Mouse (Mus musculus) hindlimb bud, embryonic 11.5 days (tissue): ENCODE data around the gene Eif4g3.

Experiments used
- DNase-seq: peaks from one replicate; pipeline ENCODE4 v3.0.0-alpha.2; 2012; ENCODE audit warnings: low read depth, low spot score; ENCODE audit errors: extremely low spot score

Eif4g3 gene

DNA sequence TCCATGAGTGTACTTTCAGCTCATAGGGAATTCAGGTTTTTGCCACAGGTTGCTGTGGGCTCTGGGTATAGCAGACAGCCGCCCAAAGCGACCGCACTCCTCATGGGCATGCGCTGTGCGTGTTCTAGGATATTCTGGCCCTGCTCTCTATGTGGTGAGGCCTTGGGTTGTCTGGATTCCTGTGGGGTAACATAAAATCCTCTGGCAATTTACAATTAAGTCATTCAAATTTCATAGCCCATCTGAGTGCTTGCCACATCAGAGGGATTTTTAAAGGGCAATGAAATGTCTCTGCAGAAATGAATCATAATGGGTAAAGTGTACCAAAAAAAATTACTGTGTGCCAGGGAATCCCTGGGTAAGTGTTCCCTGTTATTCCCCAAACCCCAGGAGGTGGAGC is 3.4 kb upstream of the Eif4g3 start:
- DNase-seq: no peak

DNA sequence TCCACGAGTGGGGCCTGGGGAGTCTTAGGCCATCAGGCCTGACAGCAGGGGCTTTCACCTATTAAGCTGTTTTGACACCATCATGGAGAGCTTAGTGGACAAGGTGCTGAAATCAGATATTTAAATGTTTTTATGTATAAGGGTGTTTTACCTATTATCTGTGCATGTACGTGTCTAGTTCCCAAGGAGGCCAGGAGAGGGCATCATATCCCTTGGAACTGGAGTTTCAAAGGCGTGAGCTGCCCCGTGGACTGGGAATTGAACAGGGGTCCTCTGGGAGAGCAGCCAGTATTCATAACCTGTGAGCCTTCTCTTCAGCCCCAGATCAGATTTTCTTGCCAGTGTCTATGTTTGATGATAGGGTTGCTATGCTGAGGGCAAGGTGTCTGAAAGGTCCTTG is 2.4 kb upstream of the Eif4g3 start:
- no peak for DNase-seq

DNA sequence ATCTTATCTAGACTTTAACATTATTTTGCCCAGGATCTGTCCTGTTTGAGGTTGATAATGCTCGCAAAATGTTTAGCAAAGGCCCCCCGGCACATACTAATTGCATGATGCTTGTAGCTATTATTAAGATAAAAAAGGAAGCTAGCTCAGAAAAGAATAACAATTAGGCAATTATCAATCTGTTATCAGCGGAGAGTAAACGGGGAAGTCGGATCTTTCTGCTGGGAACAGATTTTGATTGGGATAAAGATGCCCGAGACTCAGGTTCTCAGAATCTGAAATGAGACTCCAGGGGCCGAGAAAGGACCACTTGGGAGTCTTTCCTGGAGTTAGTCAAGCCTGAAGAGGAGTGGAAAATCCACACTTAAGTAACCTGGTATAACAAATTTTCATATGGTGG is 1.6 kb upstream of the Eif4g3 start:
- DNase-seq: no peak

DNA sequence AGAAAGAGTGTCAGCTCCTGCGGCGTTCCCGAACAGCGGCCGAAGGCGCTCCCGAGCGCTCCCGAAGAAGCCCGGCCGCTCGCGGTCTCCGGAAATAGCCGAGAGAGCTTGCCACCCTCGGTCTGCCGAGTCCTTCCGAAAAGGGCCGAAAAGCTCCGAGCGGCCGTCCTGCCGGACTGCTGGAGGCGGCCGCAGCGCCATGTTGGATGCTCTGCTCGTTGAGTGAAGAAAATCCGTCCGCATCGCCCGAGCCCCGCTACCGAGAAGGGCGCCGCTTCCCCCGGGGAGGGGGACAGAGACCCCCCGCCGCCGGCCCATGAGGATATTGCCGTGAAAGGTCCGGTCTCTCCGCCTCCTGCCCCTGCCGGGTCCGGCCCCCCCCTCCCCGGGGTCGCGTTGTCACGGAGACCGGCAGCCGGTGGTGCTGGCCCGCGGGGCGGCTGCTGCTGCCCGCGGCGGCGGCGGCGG is 503 bp downstream of the Eif4g3 start:
- peak; percentile 81 for DNase-seq

DNA sequence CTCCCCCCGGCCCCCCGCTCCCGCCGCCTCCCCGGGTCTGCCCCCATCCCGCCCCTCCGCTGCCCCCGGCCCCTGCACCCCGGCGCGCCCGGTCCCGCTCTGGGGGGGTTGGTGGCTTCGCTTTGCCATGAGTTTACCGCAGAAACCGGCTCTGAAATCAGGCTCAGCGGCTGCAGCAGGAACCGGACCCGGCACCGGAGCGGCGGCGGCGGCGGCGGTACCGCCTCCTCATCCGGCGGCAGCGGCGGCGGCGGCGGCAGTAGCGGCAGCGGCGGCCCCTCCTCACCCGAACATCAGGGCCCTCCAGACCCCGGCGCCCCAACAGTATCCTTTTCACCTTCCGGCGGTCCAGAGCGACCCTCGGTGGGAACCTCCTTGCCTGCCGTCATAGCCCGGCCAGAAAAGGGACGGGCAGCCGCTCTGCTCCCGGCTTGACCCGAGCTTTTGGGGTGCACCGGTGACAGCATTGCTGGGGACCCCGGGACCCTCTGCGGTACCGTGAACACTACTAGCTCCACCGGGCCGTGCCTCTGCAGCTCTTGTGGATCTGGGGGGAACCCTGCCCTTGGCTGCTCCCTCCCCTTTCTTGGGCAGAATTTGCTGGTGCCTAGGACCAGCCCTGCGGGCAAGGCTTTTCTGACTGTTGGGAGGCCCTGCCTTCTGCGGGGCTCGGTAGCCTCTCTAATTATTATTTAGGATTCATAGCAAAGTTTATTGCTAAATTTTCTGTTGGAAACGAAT is 1.2 kb downstream of the Eif4g3 start:
- DNase-seq: no peak

DNA sequence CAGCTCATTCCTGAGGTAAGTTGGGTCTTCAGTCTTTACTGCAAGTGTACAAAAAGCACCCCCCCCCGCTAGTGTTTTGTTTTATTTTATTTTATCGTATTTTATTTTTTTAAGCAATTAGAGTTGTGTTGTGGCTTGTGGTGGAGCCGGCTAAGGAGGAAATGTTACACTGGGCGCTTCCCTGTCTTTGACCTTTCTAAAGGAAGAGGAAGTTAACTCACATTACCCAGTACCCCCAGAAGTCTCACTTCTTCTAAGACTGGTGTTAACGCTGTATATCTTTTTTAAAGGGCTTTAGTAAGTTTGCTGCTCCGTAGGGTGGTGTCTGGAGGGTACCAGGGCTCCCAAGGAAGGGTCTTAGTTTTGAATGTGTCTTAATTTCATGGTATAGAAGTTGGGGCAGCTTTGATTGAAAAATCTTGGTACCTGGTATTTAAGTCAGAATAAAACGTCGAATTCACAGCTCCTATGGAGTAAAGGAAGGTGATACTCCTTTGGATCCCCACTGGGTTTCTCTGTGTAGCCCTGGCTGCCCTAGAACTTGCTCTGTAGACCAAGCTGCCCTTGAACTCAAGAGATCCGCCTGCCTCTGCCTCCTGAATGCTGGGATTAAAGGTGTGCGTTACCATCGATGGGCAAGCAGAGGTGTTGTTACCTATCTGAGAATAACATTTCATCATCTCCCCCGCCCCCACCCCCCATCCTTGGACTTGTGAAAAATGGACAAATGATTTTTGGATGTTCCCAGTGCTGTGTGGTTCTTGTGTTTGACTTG is 1.9 kb downstream of the Eif4g3 start:
- DNase-seq: no peak

DNA sequence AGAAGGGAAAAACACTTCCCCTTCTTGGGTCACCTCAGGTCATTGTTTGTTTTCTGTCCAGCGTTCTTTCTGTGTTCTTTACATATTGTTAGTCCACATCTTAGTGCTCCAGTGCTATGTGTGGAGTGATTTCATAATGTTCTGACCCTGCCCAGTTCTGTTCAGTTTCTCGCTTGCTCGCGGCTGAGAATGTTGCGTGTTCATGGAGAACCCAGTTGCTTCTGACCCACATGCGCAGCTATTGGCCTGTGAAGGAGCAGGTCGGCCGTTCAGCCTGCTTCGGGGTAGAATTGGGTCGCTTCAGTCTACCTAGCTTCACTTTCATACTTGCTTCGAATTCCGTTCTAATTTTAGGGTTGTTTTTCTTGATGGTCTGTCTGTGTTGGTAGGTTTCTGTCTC is 2.6 kb downstream of the Eif4g3 start:
- no peak for DNase-seq

DNA sequence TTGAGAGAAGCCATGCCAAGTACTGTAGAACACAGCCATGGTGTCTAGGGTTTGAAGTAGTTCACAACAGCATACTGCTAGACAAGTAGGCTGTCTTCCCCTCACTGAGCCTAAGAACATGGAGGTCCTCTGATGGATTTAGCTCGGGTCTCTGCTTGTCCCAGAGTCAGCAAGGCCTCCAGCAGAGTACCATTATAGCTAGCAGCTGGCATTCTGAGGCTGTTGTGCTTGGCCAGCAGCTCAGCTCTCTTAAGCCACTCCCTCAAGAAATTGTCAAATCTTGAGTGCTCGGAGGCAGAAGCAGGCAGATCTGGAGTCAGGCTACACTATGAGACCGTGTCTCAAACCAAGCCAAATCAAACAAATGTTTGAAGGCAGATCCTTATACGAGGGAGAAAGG is 5.4 kb downstream of the Eif4g3 start:
- DNase-seq: no peak

DNA sequence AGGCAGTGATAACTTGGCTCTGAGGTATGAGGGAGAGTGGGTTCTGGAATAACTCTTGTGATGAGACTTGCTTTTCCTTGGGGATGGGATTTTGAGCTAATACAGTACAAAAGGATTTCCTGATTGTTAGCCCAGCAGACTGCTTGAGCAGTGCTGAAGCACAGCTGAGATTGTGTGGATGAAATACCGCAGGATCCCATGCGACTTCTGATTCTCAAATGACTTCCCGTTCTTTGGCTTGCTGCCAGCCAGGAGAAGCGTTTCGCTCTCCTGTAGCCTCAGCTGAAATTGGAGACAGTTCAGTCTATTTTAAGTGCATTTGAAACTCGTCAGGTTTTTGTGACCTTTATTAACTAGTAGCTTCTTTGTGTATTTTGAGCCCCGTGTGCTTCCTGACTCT is 7.9 kb downstream of the Eif4g3 start:
- DNase-seq: no peak

DNA sequence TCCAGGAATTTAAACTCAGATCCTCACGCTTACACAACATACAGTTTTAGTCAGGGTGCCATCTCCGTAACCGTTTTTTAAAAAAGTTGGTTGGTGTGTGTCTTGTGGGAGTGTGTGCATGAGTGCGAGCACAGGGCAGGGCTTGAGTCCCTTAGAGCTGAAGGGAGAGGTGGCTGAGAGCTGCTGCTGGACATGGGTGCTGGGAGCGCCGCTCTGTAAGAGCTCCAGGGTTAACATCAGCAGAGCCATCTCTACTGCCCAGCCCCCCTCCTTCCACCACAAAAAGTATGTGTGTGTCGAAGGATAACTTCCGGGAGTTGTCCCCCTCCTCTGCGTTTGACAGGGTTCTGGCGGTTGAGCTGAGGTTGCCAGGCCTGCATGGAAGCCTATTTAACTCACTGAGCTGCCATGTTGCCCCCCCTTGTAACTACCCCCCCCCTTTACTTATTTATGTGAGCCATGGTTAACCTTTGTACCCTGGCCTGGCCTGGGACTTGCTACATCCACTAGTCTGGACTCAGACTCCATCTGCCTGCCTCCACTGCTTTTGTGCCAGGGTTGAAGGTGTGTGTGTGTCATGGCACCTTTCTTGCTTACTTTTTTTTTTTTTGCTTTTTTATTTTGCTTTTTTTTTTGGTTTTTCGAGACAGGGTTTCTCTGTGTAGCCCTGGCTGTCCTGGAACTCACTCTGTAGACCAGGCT is 11.2 kb downstream of the Eif4g3 start:
- DNase-seq: no peak

DNA sequence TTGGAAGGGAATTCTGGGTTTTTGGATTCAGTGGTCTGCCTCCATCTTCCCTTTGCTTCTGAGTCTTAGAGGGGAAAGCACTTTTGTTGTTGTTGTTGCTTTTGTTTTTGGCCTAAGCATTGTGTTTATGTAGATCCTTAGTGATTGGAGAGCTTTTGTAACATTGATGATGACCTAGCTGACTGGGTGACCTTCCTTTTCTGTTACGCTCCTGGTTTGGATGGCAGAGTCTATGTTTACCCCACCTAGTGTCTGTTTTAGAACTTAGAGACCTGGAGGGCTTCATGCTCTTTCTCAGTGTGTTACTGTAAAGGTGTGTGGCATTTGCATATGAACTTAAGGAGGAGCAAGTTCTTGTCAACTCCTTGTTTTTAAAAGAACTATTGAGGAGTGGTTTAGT is 13.0 kb downstream of the Eif4g3 start:
- no peak for DNase-seq

DNA sequence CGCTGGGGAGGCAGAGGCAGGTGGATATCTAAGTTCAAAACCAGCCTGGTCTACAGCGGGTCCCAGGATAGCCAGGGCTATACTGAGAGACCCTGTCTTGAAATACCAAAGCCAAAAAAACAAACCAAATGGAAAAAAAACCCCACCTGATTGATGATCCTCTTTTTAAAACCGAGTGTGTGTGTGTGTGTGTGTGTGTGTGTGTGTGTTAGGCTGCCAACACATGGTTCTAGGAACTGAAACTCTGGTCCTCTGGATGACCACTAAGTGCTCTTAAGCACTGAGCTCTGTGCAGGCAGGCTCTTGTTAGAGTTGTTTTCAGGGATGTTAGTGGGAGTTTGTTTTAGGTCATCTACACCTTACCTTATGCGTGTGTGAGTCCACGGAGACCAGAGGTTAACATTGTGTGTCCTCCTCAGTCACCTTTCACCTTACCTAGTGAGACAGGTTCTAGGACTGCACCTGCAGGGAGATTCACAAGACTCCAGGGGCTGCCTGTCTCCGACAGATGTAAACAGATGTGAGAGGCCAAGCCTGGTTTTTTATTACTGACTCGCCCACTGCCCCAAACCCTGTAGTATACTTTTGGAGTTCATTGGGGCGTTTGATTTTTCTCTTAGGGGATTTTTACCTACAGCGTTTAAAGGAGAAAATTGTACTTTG is 14.3 kb downstream of the Eif4g3 start:
- DNase-seq: no peak

DNA sequence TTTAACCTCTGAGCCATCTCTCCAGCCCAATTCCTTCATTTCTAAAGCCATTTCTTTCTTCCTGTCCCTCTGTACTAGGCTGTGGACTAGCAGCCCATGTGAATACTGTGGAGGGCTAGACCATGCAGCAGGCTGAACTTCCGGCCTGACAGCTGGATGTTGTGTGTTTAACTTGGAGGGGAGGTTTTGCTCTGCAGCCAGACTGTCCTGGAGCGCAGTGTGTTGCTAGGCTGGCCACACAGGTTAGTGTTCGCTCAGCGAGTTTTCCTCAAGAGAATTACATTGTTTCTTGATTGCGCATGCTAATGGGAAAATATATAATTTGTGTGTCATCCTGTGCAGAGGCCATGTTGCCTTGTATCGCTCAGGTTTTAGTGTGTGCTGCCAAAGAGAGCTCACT is 15.8 kb downstream of the Eif4g3 start:
- no peak for DNase-seq

DNA sequence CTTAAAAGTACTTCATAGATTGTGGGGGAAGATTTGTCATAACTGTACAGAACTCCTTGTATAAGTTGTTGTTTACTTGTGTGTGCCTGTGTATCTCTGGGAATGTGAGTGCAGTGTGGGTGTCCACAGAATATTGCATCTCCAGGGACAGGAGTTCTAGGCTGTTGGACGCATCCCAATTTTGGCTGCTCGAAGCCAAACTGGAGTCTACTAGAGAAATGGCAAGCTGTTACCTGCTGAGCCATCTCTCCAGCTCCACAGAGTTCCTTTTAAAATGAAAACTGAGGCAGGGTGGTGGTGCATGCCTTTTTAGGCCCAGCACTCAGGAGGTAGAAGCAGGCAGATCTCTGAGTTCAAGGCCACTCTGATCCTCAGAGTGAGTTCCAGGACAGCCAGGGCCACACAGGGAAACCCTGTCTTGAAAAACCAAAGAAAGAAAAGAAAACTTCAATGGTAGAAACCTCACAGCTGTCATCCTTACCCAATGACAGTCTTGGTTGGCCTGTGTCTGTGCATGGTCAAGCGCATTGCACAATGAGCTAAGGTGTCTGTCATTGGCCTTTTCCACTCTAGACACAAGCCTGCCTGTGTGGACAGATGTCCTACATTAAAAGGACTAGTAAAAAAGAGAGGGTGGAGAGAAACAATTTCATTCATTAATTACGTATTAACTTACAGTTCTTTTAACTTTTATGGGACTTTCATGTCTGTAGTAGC is 17.1 kb downstream of the Eif4g3 start:
- no peak for DNase-seq

DNA sequence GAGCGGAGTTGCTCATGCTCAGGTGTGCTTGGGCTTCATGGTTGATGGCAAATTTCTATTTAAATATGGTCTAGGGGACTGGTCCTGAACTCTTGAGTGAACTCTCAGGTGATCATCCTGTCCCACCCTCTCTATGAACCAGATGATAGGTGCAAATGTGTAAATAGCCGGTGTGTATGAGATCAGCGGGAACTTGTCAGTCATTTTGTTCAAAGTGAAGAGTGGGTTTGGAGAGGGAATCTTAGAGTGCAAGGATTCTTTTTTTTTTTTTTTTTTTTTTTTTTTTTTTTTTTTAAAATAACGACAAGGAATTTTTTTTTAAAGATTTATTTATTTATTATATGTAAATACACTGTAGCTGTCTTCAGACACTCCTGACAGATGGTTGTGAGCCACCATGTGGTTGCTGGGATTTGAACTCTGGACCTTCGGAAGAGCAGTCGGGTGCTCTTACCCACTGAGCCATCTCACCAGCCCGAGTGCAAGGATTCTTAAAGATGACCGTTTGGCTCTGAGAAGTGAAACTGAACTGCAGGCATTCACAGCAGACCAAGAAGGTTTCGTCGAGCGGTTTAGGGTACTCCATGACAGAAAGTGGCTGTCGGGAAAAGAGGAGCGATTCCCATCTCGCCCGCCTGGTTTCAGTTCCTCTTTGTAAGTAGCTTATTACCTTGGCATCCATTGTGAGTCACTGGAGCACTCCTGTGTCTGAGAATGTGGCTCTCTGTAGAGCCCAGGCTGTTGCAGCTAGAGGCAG is 21.1 kb downstream of the Eif4g3 start:
- DNase-seq: no peak

DNA sequence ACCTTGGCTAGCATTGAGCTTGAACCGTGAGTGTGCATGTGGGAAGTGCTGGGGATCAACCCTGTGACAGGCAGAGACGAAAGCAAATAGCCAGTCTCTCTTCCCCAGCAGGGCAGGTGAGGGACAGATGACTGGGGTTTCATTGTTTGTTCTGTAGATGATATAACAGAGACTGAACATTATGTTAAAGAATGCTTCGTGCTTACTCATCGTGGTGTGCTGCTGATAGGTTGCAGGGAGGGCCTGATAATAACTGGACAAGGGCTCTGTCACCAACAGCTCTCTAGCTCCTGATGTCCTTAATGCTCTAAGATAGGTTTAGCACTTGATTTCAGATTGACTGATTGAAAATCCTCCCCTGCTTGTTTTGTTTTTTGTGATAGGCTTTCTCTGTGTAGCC is 23.1 kb downstream of the Eif4g3 start:
- no peak for DNase-seq

DNA sequence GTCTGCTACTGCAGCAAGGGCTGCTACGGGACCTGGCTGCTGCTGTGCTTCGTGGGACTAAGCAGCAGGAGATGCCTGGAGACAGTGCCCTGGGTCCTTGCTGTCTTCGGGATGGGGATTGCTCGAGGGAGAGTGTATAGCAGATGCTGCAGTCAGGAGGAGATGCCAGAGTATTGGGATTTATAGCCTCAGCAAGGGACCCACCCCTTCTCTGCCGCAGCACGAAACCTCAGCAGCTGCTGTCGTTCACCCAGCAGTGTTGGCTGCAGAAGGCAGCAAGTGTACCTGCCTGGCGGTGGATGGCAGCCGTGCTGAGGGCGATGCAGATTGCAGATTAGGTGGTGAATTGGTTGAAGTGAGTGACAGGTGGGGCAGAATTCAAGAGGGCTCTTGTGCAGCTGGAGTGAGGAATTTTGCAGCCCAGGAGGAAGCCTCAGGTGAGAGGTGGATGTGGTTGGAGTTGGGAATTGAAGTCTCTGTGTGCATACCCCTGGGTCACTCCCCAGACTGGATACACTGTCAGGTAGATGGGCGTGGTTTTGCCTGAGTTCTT is 24.3 kb downstream of the Eif4g3 start:
- DNase-seq: no peak

DNA sequence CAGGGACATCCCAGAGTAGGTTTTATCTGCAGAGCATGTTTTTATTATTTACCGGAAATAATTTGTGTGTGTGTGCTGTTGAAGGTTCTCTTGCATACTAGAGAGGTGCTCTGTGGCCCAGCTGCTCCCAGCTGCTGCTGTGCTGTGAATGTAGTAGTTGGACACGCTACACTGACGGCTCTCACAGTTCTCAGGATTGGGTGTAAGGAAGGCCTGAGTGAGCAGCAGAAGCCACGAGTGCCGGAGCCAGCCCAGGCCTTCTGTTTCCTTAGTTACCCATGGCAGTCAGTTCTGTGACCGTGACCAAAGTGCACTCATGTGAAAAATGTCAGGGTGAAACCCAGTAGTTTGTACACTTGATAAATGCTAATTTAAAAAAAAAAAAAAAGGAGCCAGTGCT is 25.2 kb downstream of the Eif4g3 start:
- no peak for DNase-seq

DNA sequence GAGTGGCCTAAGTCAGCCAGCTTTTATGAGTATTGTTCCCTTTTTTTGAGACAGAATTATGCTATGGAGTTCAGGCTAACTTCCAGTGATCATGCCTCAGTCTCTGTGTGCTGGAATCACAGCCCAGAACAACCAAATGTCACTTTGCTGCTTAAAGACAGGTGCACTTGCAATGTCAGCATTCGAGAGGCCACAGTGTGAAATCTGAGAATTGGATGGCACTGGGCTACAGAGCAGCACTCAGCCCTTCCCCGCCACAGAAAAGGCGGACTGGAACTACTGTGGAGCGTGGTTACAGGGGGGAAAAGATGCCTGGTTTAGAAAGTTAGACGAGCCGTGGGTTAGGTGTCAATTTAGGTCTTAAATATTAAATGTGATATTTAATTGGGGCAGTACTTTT is 27.4 kb downstream of the Eif4g3 start:
- no peak for DNase-seq

DNA sequence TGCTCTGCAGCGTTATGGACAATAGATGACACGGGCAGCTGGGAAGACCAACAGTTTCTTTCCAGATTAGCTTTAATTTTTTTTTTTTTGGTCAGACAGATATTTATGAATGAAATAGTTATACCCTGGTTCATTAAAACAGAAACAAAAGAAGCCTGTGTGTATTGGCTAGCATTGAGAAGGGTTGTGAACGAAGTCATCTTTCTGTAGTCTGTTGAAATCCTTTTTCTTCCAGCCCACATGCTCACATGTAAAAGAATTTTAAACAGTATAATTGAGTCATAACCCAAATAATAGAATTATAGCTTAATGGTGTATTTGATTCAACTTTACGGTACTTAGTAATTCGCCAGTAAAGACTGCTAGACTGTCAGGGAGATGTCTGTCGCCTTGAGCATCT is 28.8 kb downstream of the Eif4g3 start:
- DNase-seq: no peak
